Mouse (Mus musculus) fibroblast of lung, adult 2 months (primary cell): ENCODE results near the gene Ckap5.
A peak's percentile ranks its signal among the peaks of the same experiment; 100 is the strongest.

Experiments used
- DNase-seq: peaks from one replicate; pipeline ENCODE4 v3.0.0-alpha.2; 2011; ENCODE audit warnings: low read depth

Gene Ckap5

GRCm38 (mm10) chr2:91627486-91627885 lies 100.9 kb downstream of the Ckap5 start:
- DNase-seq, result no peak

- no peak for DNase-seq
These were observed 101.6 kb downstream of the Ckap5 start for GRCm38 (mm10) chr2:91628171-91628570.

GRCm38 (mm10) chr2:91629682-91630081 lies 103.1 kb downstream of the Ckap5 start:
- no peak for DNase-seq

GRCm38 (mm10) chr2:91630384-91630783 lies 103.8 kb downstream of the Ckap5 start:
- DNase-seq, result no peak

GRCm38 (mm10) chr2:91631826-91632225 lies 105.3 kb downstream of the Ckap5 start:
- no peak for DNase-seq

- DNase-seq, result no peak
These were observed 105.8 kb downstream of the Ckap5 start for GRCm38 (mm10) chr2:91632316-91632715.

- DNase-seq, result no peak
These were observed 106.9 kb downstream of the Ckap5 start for GRCm38 (mm10) chr2:91633334-91633977.

- no peak for DNase-seq
These were observed 108.3 kb downstream of the Ckap5 start for GRCm38 (mm10) chr2:91634841-91635240.

GRCm38 (mm10) chr2:91635486-91635885 lies 108.9 kb downstream of the Ckap5 start:
- no peak for DNase-seq

GRCm38 (mm10) chr2:91636229-91636628 lies 109.7 kb downstream of the Ckap5 start, which contains the start of gene F2:
F2 (minus strand) TSS chr2:91636414.
- no peak for DNase-seq

GRCm38 (mm10) chr2:91636727-91637338 lies 110.3 kb downstream of the Ckap5 start:
- DNase-seq, result no peak

GRCm38 (mm10) chr2:91638931-91639330 lies 112.4 kb downstream of the Ckap5 start:
- no peak for DNase-seq

GRCm38 (mm10) chr2:91642825-91643415 lies 116.4 kb downstream of the Ckap5 start:
- DNase-seq, result no peak

GRCm38 (mm10) chr2:91644021-91644420 lies 117.5 kb downstream of the Ckap5 start:
- DNase-seq, result no peak

GRCm38 (mm10) chr2:91645354-91645753 lies 118.8 kb downstream of the Ckap5 start:
- DNase-seq, result no peak

- DNase-seq, result no peak
These were observed 119.2 kb downstream of the Ckap5 start for GRCm38 (mm10) chr2:91645811-91646210.

GRCm38 (mm10) chr2:91646733-91647132 lies 120.2 kb downstream of the Ckap5 start:
- DNase-seq, result peak; percentile 26

- DNase-seq, result no peak
These were observed 122.6 kb downstream of the Ckap5 start for GRCm38 (mm10) chr2:91649152-91649551.

- DNase-seq, result peak; percentile 92
These were observed 123.2 kb downstream of the Ckap5 start, which contains the start of the genes Zfp408 and Arhgap1 for GRCm38 (mm10) chr2:91649553-91650359. Zfp408 (minus strand) TSS chr2:91649791. Arhgap1 (plus strand) TSS chr2:91649860.

GRCm38 (mm10) chr2:91650360-91650995 lies 123.9 kb downstream of the Ckap5 start:
- no peak for DNase-seq

GRCm38 (mm10) chr2:91651458-91652258 lies 125.1 kb downstream of the Ckap5 start:
- DNase-seq, result no peak
